Mouse (Mus musculus): ENCODE measurements around the gene Sdc1.

Sdc1 gene

GRCm38 (mm10) chr12:8829032-8829660 lies 58.0 kb downstream of the Sdc1 start:
- DNase-seq, result no peak

- DNase-seq, result no peak
Observed at GRCm38 (mm10) chr12:8829661-8830040, 58.5 kb downstream of the Sdc1 start.

- DNase-seq, result no peak
Observed at GRCm38 (mm10) chr12:8830967-8831635, 60.0 kb downstream of the Sdc1 start.

DNA sequence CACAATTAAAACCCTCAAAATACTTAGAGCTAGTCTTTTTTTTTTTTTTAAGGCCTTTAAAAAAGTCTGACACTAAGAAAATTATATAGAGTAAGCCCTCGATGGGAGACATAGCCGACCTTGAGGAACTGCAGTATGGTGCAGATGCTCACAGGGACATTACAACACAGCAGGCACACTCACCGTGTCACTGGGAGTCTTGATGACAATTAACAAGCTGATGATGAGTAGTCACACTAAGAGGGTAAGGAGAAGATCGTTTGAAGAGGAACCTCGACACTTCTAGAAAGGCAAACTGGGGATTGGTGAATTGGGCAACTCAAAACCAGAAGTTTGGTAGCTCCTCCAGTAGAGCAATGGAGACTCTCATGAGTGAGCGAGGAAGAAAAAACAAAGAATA lies 60.6 kb downstream of the Sdc1 start:
- no peak for DNase-seq

GRCm38 (mm10) chr12:8840782-8841325 lies 69.7 kb downstream of the Sdc1 start:
- no peak for DNase-seq

DNA sequence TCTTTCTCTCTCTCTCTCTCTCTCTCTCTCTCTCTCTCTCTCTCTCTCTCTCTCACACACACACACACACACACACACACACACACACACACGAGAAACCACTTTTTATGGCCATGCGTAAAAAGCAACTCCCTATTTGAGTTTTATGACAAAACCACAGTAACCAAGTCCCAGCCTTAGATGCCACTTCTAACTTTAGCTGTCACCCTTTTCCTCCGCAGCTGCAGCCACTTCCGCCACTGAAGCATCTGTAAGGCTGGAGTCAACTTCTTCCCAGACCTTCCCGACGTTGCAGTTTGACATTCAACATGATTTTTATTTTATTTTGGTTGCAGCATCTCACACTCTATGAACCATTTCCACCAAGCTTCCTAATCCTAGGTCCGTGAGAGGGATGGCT lies 71.6 kb downstream of the Sdc1 start:
- no peak for DNase-seq
